Mouse (Mus musculus): ENCODE data around the gene Gbgt1. TPM values are rescaled to one million over a fixed set of nuclear protein-coding genes. Genes with fewer than 3 reads are reported as not detected.
A peak's percentile ranks its signal among the peaks of the same experiment; 100 is the strongest.
"Not testable (repeated sequence)": the region's sequence is repeated elsewhere in the genome, so short reads cannot be mapped to it uniquely, and the experiment has no call there.

The Gbgt1 gene
- total and polyA plus RNA-seq, 3 experiments, result 0.11 TPM; not detected in 2

DNA sequence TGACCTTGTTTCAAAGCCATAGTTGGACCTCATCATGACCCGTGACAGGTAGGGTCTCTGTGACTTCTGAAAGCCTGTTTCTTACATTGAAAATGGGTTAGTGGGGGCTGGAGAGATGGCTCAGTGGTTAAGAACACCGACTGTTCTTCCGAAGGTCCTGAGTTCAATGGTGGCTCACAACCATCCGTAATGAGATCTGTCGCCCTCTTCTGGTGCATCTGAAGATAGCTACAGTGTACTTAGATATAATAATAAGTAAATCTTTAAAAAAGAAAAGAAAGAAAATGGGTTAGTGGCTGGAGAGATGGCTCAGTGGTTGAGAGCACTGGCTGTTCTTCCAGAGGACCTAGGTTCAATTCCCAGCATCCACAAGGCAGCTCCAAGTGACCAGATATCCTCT lies 14.9 kb downstream of the Gbgt1 start:
- TF ChIP-seq CTCF (IDR thresholded peaks at IDR 0.05 in 2 of 3, conservative IDR thresholded peaks at IDR 0.05 in 1 of 3; ENCODE audit: control insufficient read depth in 1 of 3, insufficient read depth in 1 of 3, low read depth in 2 of 3, low read length in 3 of 3, poor library complexity in 1 of 3, severe bottlenecking in 1 of 3), result peak; percentile 24 to 50 (median 45); a peak in 5 of 6 replicates
- TF ChIP-seq SMC3 (IDR thresholded peaks at IDR 0.05; ENCODE audit: low read depth, low read length), result peak; percentile 34; the same call in 1 of the 2 replicates
- TF ChIP-seq RAD21 (IDR thresholded peaks at IDR 0.05; ENCODE audit: low read depth, low read length), result peak; percentile 11
- H3K9me3 ChIP-seq (replicated peaks; ENCODE audit: insufficient read depth, low read length); H3K27ac ChIP-seq (ENCODE audit: control insufficient read depth, low read depth, low read length); H3K4me3 ChIP-seq (ENCODE audit: control insufficient read depth in 1 of 2, insufficient read depth in 1 of 2, low read depth in 2 of 2, low read length in 2 of 2); H3K36me3 ChIP-seq (ENCODE audit: control insufficient read depth in 1 of 2, insufficient read depth in 2 of 2, low read length in 2 of 2); H3K79me2 ChIP-seq (ENCODE audit: control insufficient read depth, insufficient read depth, low read length, poor library complexity); H3K9ac ChIP-seq (ENCODE audit: control insufficient read depth, low read depth, low read length, poor library complexity, severe bottlenecking): not testable (repeated sequence)
- peaks cover 2 to 14% of the 10 kb centered on the region in 2 experiments; a peak in 3 of 4 replicates for H3K4me1 ChIP-seq (ENCODE audit: control insufficient read depth in 1 of 2, insufficient read depth in 2 of 2, low read length in 2 of 2)
- peak; percentile 43 for DNase-seq (ENCODE audit: low read depth, low spot score)
- peaks cover 5 to 20% of the 10 kb centered on the region in 2 experiments; a peak in 3 of 4 replicates for H3K27me3 ChIP-seq (ENCODE audit: control insufficient read depth in 1 of 2, insufficient read depth in 2 of 2, low read length in 2 of 2)

- H3K9ac ChIP-seq (ENCODE audit: control insufficient read depth, low read depth, low read length, poor library complexity, severe bottlenecking), result peak within 1 kb of the TSS; percentile 67
- peaks cover 0 to 5% of the 10 kb centered on the region in 2 experiments; a peak in 2 of 4 replicates for H3K36me3 ChIP-seq (ENCODE audit: control insufficient read depth in 1 of 2, insufficient read depth in 2 of 2, low read length in 2 of 2)
- H3K27ac ChIP-seq (ENCODE audit: control insufficient read depth, low read depth, low read length), result no peak within 1 kb of the TSS
- H3K27me3 ChIP-seq (ENCODE audit: control insufficient read depth in 1 of 2, insufficient read depth in 2 of 2, low read length in 2 of 2), result peaks cover 2 to 15% of the 10 kb centered on the region in 2 experiments; a peak in 3 of 4 replicates
- H3K9me3 ChIP-seq (replicated peaks; ENCODE audit: insufficient read depth, low read length), result no peaks in the 10 kb centered on the region
- peak within 1 kb of the TSS; percentile 65 to 91 for H3K4me3 ChIP-seq (ENCODE audit: control insufficient read depth in 1 of 2, insufficient read depth in 1 of 2, low read depth in 2 of 2, low read length in 2 of 2)
- TF ChIP-seq BHLHE40 (IDR thresholded peaks at IDR 0.05; ENCODE audit: borderline replicate concordance, low read depth, low read length) (peak; percentile 31; the same call in 1 of the 2 replicates), GABPA (IDR thresholded peaks at IDR 0.05; ENCODE audit: low read depth, low read length) (no peak), USF1 (IDR thresholded peaks at IDR 0.05; ENCODE audit: low read depth, low read length) (peak; percentile 77), NRF1 (IDR thresholded peaks at IDR 0.05; ENCODE audit: insufficient read depth, low read depth, low read length, poor library complexity, severe bottlenecking) (peak; percentile 47), POLR2A (IDR thresholded peaks at IDR 0.05; ENCODE audit: control insufficient read depth in 1 of 2, insufficient read depth in 1 of 2, low read depth in 1 of 2, low read length in 2 of 2, poor library complexity in 1 of 2) (peak in 1 of 2 experiments; percentile 28; a peak in 1 of 4 replicates)
- DNase-seq (ENCODE audit: low read depth, low spot score), result peak; percentile 53
- no peaks in the 10 kb centered on the region; the same call in 1 of the 2 replicates for H3K79me2 ChIP-seq (ENCODE audit: control insufficient read depth, insufficient read depth, low read length, poor library complexity)
- peaks cover 2 to 14% of the 10 kb centered on the region in 2 experiments; a peak in 3 of 4 replicates for H3K4me1 ChIP-seq (ENCODE audit: control insufficient read depth in 1 of 2, insufficient read depth in 2 of 2, low read length in 2 of 2)
Measured at GRCm38 (mm10) chr2:28512798-28513401, 16.2 kb downstream of the Gbgt1 start, which contains the start of gene Ralgds. Ralgds (plus strand) TSS chr2:28513125.

DNA sequence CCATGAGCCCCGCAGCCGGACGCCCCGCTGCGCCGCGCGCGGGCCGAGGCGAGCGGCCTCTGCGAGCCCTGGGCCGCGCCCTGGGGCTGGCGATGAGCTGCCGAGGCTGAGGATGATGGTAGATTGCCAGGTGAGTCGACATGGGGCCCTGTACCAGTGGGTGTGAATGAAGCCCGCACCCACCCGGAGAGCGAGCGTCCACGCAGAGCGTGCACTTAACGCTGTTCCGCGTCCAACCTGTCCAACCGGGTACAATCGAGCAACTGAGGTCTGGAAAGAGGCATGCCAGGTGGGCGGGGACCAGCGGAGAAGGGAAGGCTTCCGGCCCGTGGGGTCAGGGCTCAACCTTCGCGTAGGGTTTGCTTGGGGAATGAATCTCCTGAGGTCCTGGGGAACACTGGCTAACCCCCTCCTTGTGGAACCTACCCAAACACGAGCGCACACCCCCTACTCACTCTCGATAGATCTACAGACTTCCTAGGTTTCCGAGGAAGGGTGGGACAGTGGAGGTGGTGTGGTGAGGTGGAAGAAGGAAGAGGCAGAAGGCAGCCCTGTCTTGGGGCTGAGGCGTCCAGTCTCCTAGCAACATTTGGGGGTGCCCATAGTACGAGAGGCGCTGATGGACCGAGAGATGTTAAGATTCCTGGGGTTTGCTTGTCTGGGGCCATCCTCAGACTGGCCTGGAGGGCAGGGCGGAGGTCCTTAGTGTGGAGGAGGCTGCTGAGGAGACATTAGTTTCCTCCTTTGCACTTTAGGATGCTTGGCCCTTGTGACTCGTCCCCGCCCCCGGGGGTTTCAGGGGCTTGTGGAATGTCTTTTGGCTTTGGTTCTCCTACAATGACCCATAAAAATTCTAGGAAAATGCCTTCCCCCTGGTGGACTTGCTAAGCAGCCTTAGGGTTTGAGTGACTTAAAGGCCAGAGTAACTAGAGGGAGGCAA lies 17.0 kb downstream of the Gbgt1 start:
- Histone ChIP-seq H3K27me3 (ENCODE audit: control insufficient read depth in 1 of 2, insufficient read depth in 2 of 2, low read length in 2 of 2) (peaks cover 0 to 8% of the 10 kb centered on the region in 2 experiments; a peak in 3 of 4 replicates), H3K79me2 (ENCODE audit: control insufficient read depth, insufficient read depth, low read length, poor library complexity) (no peaks in the 10 kb centered on the region; the same call in 1 of the 2 replicates), H3K9ac (ENCODE audit: control insufficient read depth, low read depth, low read length, poor library complexity, severe bottlenecking) (peak overlapping the region; percentile 67), H3K4me1 (ENCODE audit: control insufficient read depth in 1 of 2, insufficient read depth in 2 of 2, low read length in 2 of 2) (peaks cover 2 to 14% of the 10 kb centered on the region in 2 experiments; a peak in 3 of 4 replicates), H3K4me3 (ENCODE audit: control insufficient read depth in 1 of 2, insufficient read depth in 1 of 2, low read depth in 2 of 2, low read length in 2 of 2) (peak overlapping the region; percentile 65 to 91), H3K27ac (ENCODE audit: control insufficient read depth, low read depth, low read length) (no peak overlapping the region), H3K9me3 (replicated peaks; ENCODE audit: insufficient read depth, low read length) (no peaks in the 10 kb centered on the region), H3K36me3 (ENCODE audit: control insufficient read depth in 1 of 2, insufficient read depth in 2 of 2, low read length in 2 of 2) (peaks cover 0 to 5% of the 10 kb centered on the region in 2 experiments; a peak in 2 of 4 replicates)
- DNase-seq (ENCODE audit: low read depth, low spot score), result peak; percentile 63
- TF ChIP-seq MEF2A (IDR thresholded peaks at IDR 0.05; ENCODE audit: extremely low read depth, insufficient replicate concordance, low read depth, low read length, poor library complexity, severe bottlenecking), result no peak
- no peak for TF ChIP-seq ETS1 (IDR thresholded peaks at IDR 0.05; ENCODE audit: low read depth, low read length)
- TF ChIP-seq ZNF384 (IDR thresholded peaks at IDR 0.05; ENCODE audit: low read depth, low read length), result no peak
- TF ChIP-seq TCF12 (IDR thresholded peaks at IDR 0.05; ENCODE audit: low read depth, low read length), result no peak
- no peak for TF ChIP-seq CTCF (IDR thresholded peaks at IDR 0.05 in 2 of 3, conservative IDR thresholded peaks at IDR 0.05 in 1 of 3; ENCODE audit: control insufficient read depth in 1 of 3, insufficient read depth in 1 of 3, low read depth in 2 of 3, low read length in 3 of 3, poor library complexity in 1 of 3, severe bottlenecking in 1 of 3)
- no peak for TF ChIP-seq NRF1 (IDR thresholded peaks at IDR 0.05; ENCODE audit: insufficient read depth, low read depth, low read length, poor library complexity, severe bottlenecking)
- TF ChIP-seq POLR2A (IDR thresholded peaks at IDR 0.05; ENCODE audit: control insufficient read depth in 1 of 2, insufficient read depth in 1 of 2, low read depth in 1 of 2, low read length in 2 of 2, poor library complexity in 1 of 2), result 0 out of 4 replicates have a peak, but pooled peaks of 1 of the 2 experiments have one; percentile 14
- peak; percentile 44; the same call in 1 of the 2 replicates for TF ChIP-seq SIN3A (IDR thresholded peaks at IDR 0.05; ENCODE audit: low read length)
- no peak for TF ChIP-seq MAFK (IDR thresholded peaks at IDR 0.05; ENCODE audit: borderline replicate concordance, low read depth, low read length)
- TF ChIP-seq JUND (IDR thresholded peaks at IDR 0.05; ENCODE audit: low read depth, low read length), result no peak
- no peak for TF ChIP-seq CHD2 (IDR thresholded peaks at IDR 0.05; ENCODE audit: low read length)
- TF ChIP-seq USF1 (IDR thresholded peaks at IDR 0.05; ENCODE audit: low read depth, low read length), result no peak
- TF ChIP-seq KAT2A (conservative IDR thresholded peaks at IDR 0.05; ENCODE audit: low read depth, low read length), result no peak
- TF ChIP-seq E2F4 (IDR thresholded peaks at IDR 0.05; ENCODE audit: borderline replicate concordance, low read depth, low read length), result no peak
- TF ChIP-seq MAX (IDR thresholded peaks at IDR 0.05; ENCODE audit: low read length), result no peak

Data from MEL (cell line).